Mouse (Mus musculus) bone marrow macrophage, adult 2 months (primary cell): ENCODE measurements around the gene Cmip.

Experiments used
- CTCF ChIP-seq: IDR thresholded peaks from 2 replicates; pipeline ENCODE4 v1.5.1; 2012; ENCODE audit warnings: low read depth, mild to moderate bottlenecking, low read length, moderate library complexity
- POLR2A ChIP-seq: IDR thresholded peaks from 2 replicates; pipeline ENCODE4 v1.6.1; 2012; ENCODE audit warnings: mild to moderate bottlenecking, low read depth, low read length, borderline replicate concordance

- TF ChIP-seq CTCF (no peak), POLR2A (no peak)
Observed at GRCm38 (mm10) chr8:117301457-117302041, 44.7 kb downstream of the Cmip start.
